9 mouse cellular contexts compared by ENCODE assay signal in genomic region chr9:7873511-7874211, GRCm38 (mm10). TPM values are rescaled to one million over a fixed set of nuclear protein-coding genes. Genes with fewer than 3 reads are reported as not detected.
DNase-seq lines count a peak whose midpoint lies in the region; ATAC-seq and TF ChIP-seq lines count a peak whose summit lies in the region.
"Had no signal": no experiment of that assay in that cellular context is flagged by ENCODE, and none has a peak within 500 bp of the region (broad histone marks: within the 10 kb centered on the region; RNA-seq: fewer than 3 reads in every experiment).

No protein-coding gene starts in this region.

- peak; percentile 16 for DNase-seq in lung, adult 2 months
- no peak for DNase-seq in lung, postnatal 36 days
- peak; percentile 25 for DNase-seq in NIH3T3 (ENCODE audit: low read depth)
- peak; percentile 45 to 46 for DNase-seq in natural killer cell, adult 2 months (ENCODE audit: low spot score in 2 of 2)
- no peak for DNase-seq in layer of hippocampus, postnatal 10 days (ENCODE audit: low spot score in 2 of 2)

- ATAC-seq in heart, embryonic 15.5 days (replicated peaks; ENCODE audit: insufficient number of reproducible peaks, insufficient read depth, low FRiP score, low read depth), result no peak
- ATAC-seq in midbrain, embryonic 15.5 days (replicated peaks), result no peak
- ATAC-seq in midbrain, embryonic 13.5 days, result no peak

- 88% methylated on average over 8 of the region's 8 CpGs for WGBS in lung, adult 2 months
- 89% methylated on average over 8 of the region's 8 CpGs for WGBS in heart, embryonic 15.5 days
- WGBS in midbrain, embryonic 15.5 days, result 93% methylated on average over 8 of the region's 8 CpGs
- 94% methylated on average over 8 of the region's 8 CpGs for WGBS in midbrain, embryonic 13.5 days

- no peaks in the 10 kb centered on the region for H3K9me3 ChIP-seq in heart, embryonic 15.5 days (replicated peaks)
- H3K9me3 ChIP-seq in midbrain, embryonic 15.5 days, result no peaks in the 10 kb centered on the region
- H3K9me3 ChIP-seq in midbrain, embryonic 13.5 days, result no peaks in the 10 kb centered on the region

- peak overlapping the region; percentile 84; the same call in 1 of the 2 replicates for H3K27ac ChIP-seq in heart, embryonic 15.5 days
- H3K27ac ChIP-seq in midbrain, embryonic 15.5 days, result no peak overlapping the region
- no peak overlapping the region for H3K27ac ChIP-seq in midbrain, embryonic 13.5 days

- H3K27me3 ChIP-seq in heart, embryonic 15.5 days, result no peaks in the 10 kb centered on the region
- H3K27me3 ChIP-seq in midbrain, embryonic 15.5 days (replicated peaks), result no peaks in the 10 kb centered on the region
- H3K27me3 ChIP-seq in midbrain, embryonic 13.5 days, result peaks cover 13% of the 10 kb centered on the region

- TF ChIP-seq CTCF in lung, adult 2 months (IDR thresholded peaks at IDR 0.05; ENCODE audit: insufficient read depth, low read length), result no peak

- TF ChIP-seq POLR2A in lung, adult 2 months (IDR thresholded peaks at IDR 0.05; ENCODE audit: borderline replicate concordance, extremely low read depth, low read depth, low read length), result no peak

- H3K4me3 ChIP-seq in lung, adult 2 months (replicated peaks; ENCODE audit: extremely low read depth, low read depth, low read length), result peak overlapping the region; percentile 82
- no peak overlapping the region for H3K4me3 ChIP-seq in heart, embryonic 15.5 days
- no peak overlapping the region for H3K4me3 ChIP-seq in midbrain, embryonic 15.5 days
- H3K4me3 ChIP-seq in midbrain, embryonic 13.5 days (replicated peaks), result no peak overlapping the region
- H3K4me3 ChIP-seq: myocyte had no signal

- peaks cover 18% of the 10 kb centered on the region for H3K4me1 ChIP-seq in lung, adult 2 months (ENCODE audit: control insufficient read depth, insufficient read depth, low read length)
- peaks cover 4% of the 10 kb centered on the region; the same call in 1 of the 2 replicates for H3K4me1 ChIP-seq in heart, embryonic 15.5 days (replicated peaks)
- peaks cover 4% of the 10 kb centered on the region for H3K4me1 ChIP-seq in midbrain, embryonic 15.5 days
- peaks cover 7% of the 10 kb centered on the region for H3K4me1 ChIP-seq in midbrain, embryonic 13.5 days (replicated peaks)

- peak overlapping the region; percentile 88 for H3K4me2 ChIP-seq in heart, embryonic 15.5 days
- H3K4me2 ChIP-seq in midbrain, embryonic 15.5 days, result no peak overlapping the region
- H3K4me2 ChIP-seq in midbrain, embryonic 13.5 days (replicated peaks), result no peak overlapping the region

- H3K36me3 ChIP-seq in heart, embryonic 15.5 days, result no peaks in the 10 kb centered on the region
- no peaks in the 10 kb centered on the region for H3K36me3 ChIP-seq in midbrain, embryonic 15.5 days (replicated peaks)
- H3K36me3 ChIP-seq in midbrain, embryonic 13.5 days, result no peaks in the 10 kb centered on the region

- H3K9ac ChIP-seq in heart, embryonic 15.5 days, result no peak overlapping the region
- H3K9ac ChIP-seq in midbrain, embryonic 15.5 days, result no peak overlapping the region
- H3K9ac ChIP-seq in midbrain, embryonic 13.5 days (replicated peaks), result no peak overlapping the region

RNA-seq across cellular contexts. Expression of gene Birc3, which starts 0.7 kb away (rescaled TPM):
- polyA plus RNA-seq in lung, adult 2 months (2012; rRNA removed), result 18.4 and 25.6 TPM in 2 replicates
- polyA plus RNA-seq in heart, embryonic 15.5 days (2015; fragmentation: Nextera tagmentation; extraction: Ambion mirVana), result 5.4 and 8.2 TPM in 2 replicates
- polyA plus RNA-seq in midbrain, embryonic 15.5 days (2015; fragmentation: Nextera tagmentation; extraction: Ambion mirVana), result 2.3 and 2.7 TPM in 2 replicates
- total RNA-seq in layer of hippocampus, postnatal 10 days (2021), result 1 to 10 TPM; 1.3 to 3.0 TPM
- 1.4 and 1.5 TPM in 2 replicates for polyA plus RNA-seq in midbrain, embryonic 13.5 days (2015; fragmentation: Nextera tagmentation; extraction: Ambion mirVana)

RNA-seq across cellular contexts. Expression of gene Birc2, which starts 36.8 kb away (rescaled TPM):
- 11.1 and 15.4 TPM in 2 replicates for polyA plus RNA-seq in lung, adult 2 months (2012; rRNA removed)
- 25.5 and 28.0 TPM in 2 replicates for polyA plus RNA-seq in heart, embryonic 15.5 days (2015; fragmentation: Nextera tagmentation; extraction: Ambion mirVana)
- polyA plus RNA-seq in midbrain, embryonic 15.5 days (2015; fragmentation: Nextera tagmentation; extraction: Ambion mirVana), result 42.3 and 45.5 TPM in 2 replicates
- total RNA-seq in layer of hippocampus, postnatal 10 days (2021), result 10 to 100 TPM; 24.9 to 26.9 TPM
- polyA plus RNA-seq in midbrain, embryonic 13.5 days (2015; fragmentation: Nextera tagmentation; extraction: Ambion mirVana), result 49.1 and 50.7 TPM in 2 replicates

Comparison
In these comparisons a context has a peak if more than half of its experiments do, and no peak if none do; other contexts are left out.
1. DNase-seq: peak in lung, adult 2 months (single experiment), NIH3T3 (single experiment) and natural killer cell, adult 2 months (2 of 2); none in lung, postnatal 36 days (single experiment) and layer of hippocampus, postnatal 10 days (0 of 2).